Mouse (Mus musculus): ENCODE measurements around the gene Cc2d1b. TPM values are rescaled to one million over a fixed set of nuclear protein-coding genes. Genes with fewer than 3 reads are reported as not detected.

Cc2d1b gene
- polyA plus RNA-seq, 1 experiment from 2014 or later = 9.1 TPM

GRCm38 (mm10) chr4:108608651-108609050, 11.1 kb upstream of the Cc2d1b start:
- ATAC-seq (ENCODE audit: low read depth) = no peak
- H3K36me3 ChIP-seq (ENCODE audit: control insufficient read depth, insufficient read depth) = peaks cover 35% of the 10 kb centered on the region
- H3K9me3 ChIP-seq (replicated peaks; ENCODE audit: control insufficient read depth, low read length) = no peaks in the 10 kb centered on the region
- no peaks in the 10 kb centered on the region for H3K4me1 ChIP-seq (ENCODE audit: control insufficient read depth, low read depth, low read length)
- H3K4me2 ChIP-seq (ENCODE audit: low read depth, low read length) = no peak overlapping the region
- no peak overlapping the region for H3K27ac ChIP-seq (ENCODE audit: low read length)
- H3K9ac ChIP-seq (ENCODE audit: low read depth, low read length) = no peak overlapping the region
- 90% methylated on average over 3 of the region's 3 CpGs for WGBS (ENCODE audit: insufficient replicate concordance)
- H3K27me3 ChIP-seq (ENCODE audit: control insufficient read depth, insufficient read depth, low read depth, low read length) = no peaks in the 10 kb centered on the region
- no peak overlapping the region for H3K4me3 ChIP-seq (ENCODE audit: low read depth, low read length)

GRCm38 (mm10) chr4:108610935-108611334, 8.8 kb upstream of the Cc2d1b start:
- no peak overlapping the region for H3K27ac ChIP-seq (ENCODE audit: low read length)
- 80% methylated on average over 5 of the region's 5 CpGs for WGBS (ENCODE audit: insufficient replicate concordance)
- H3K9me3 ChIP-seq (replicated peaks; ENCODE audit: control insufficient read depth, low read length) = no peaks in the 10 kb centered on the region
- H3K9ac ChIP-seq (ENCODE audit: low read depth, low read length) = no peak overlapping the region
- no peaks in the 10 kb centered on the region for H3K4me1 ChIP-seq (ENCODE audit: control insufficient read depth, low read depth, low read length)
- H3K27me3 ChIP-seq (ENCODE audit: control insufficient read depth, insufficient read depth, low read depth, low read length) = no peaks in the 10 kb centered on the region
- H3K4me3 ChIP-seq (ENCODE audit: low read depth, low read length) = no peak overlapping the region
- H3K4me2 ChIP-seq (ENCODE audit: low read depth, low read length) = no peak overlapping the region
- no peak for ATAC-seq (ENCODE audit: low read depth)
- H3K36me3 ChIP-seq (ENCODE audit: control insufficient read depth, insufficient read depth) = peaks cover 24% of the 10 kb centered on the region

- Histone ChIP-seq H3K27ac (ENCODE audit: low read length) (no peak overlapping the region), H3K9me3 (replicated peaks; ENCODE audit: control insufficient read depth, low read length) (no peaks in the 10 kb centered on the region), H3K36me3 (ENCODE audit: control insufficient read depth, insufficient read depth) (peaks cover 2% of the 10 kb centered on the region), H3K4me1 (ENCODE audit: control insufficient read depth, low read depth, low read length) (peaks cover 17% of the 10 kb centered on the region), H3K4me2 (ENCODE audit: low read depth, low read length) (no peak overlapping the region), H3K4me3 (ENCODE audit: low read depth, low read length) (no peak overlapping the region), H3K27me3 (ENCODE audit: control insufficient read depth, insufficient read depth, low read depth, low read length) (no peaks in the 10 kb centered on the region), H3K9ac (ENCODE audit: low read depth, low read length) (no peak overlapping the region)
- WGBS (ENCODE audit: insufficient replicate concordance) = 70% methylated on average over 4 of the region's 4 CpGs
- no peak for ATAC-seq (ENCODE audit: low read depth)
Observed at GRCm38 (mm10) chr4:108618586-108618985, 1.2 kb upstream of the Cc2d1b start.

GRCm38 (mm10) chr4:108619165-108619564, 575 bp upstream of the Cc2d1b start:
- Histone ChIP-seq H3K27me3 (ENCODE audit: control insufficient read depth, insufficient read depth, low read depth, low read length) (no peaks in the 10 kb centered on the region), H3K9me3 (replicated peaks; ENCODE audit: control insufficient read depth, low read length) (no peaks in the 10 kb centered on the region), H3K27ac (ENCODE audit: low read length) (0 out of 2 replicates have a peak overlapping the region, but pooled peaks have one; percentile 34), H3K4me3 (ENCODE audit: low read depth, low read length) (peak overlapping the region; percentile 87), H3K4me1 (ENCODE audit: control insufficient read depth, low read depth, low read length) (peaks cover 17% of the 10 kb centered on the region), H3K36me3 (ENCODE audit: control insufficient read depth, insufficient read depth) (peaks cover under 1% of the 10 kb centered on the region), H3K9ac (ENCODE audit: low read depth, low read length) (peak overlapping the region; percentile 60), H3K4me2 (ENCODE audit: low read depth, low read length) (peak overlapping the region; percentile 94)
- WGBS (ENCODE audit: insufficient replicate concordance) = 5% methylated on average over 10 of the region's 10 CpGs
- no peak for ATAC-seq (ENCODE audit: low read depth)

GRCm38 (mm10) chr4:108620536-108620935, 796 bp downstream of the Cc2d1b start:
- Histone ChIP-seq H3K4me2 (ENCODE audit: low read depth, low read length) (peak overlapping the region; percentile 94), H3K9me3 (replicated peaks; ENCODE audit: control insufficient read depth, low read length) (no peaks in the 10 kb centered on the region), H3K36me3 (ENCODE audit: control insufficient read depth, insufficient read depth) (no peaks in the 10 kb centered on the region), H3K4me1 (ENCODE audit: control insufficient read depth, low read depth, low read length) (peaks cover 17% of the 10 kb centered on the region), H3K4me3 (ENCODE audit: low read depth, low read length) (peak overlapping the region; percentile 87), H3K27me3 (ENCODE audit: control insufficient read depth, insufficient read depth, low read depth, low read length) (no peaks in the 10 kb centered on the region), H3K9ac (ENCODE audit: low read depth, low read length) (peak overlapping the region; percentile 88), H3K27ac (ENCODE audit: low read length) (peak overlapping the region; percentile 69)
- WGBS (ENCODE audit: insufficient replicate concordance) = 13% methylated on average over 8 of the region's 8 CpGs
- no peak for ATAC-seq (ENCODE audit: low read depth)

- no peak overlapping the region for H3K27ac ChIP-seq (ENCODE audit: low read length)
- WGBS (ENCODE audit: insufficient replicate concordance) = 87% methylated on average over 6 of the region's 6 CpGs
- H3K36me3 ChIP-seq (ENCODE audit: control insufficient read depth, insufficient read depth) = no peaks in the 10 kb centered on the region
- peaks cover 17% of the 10 kb centered on the region for H3K4me1 ChIP-seq (ENCODE audit: control insufficient read depth, low read depth, low read length)
- no peak overlapping the region for H3K9ac ChIP-seq (ENCODE audit: low read depth, low read length)
- ATAC-seq (ENCODE audit: low read depth) = no peak
- H3K4me2 ChIP-seq (ENCODE audit: low read depth, low read length) = no peak overlapping the region
- no peak overlapping the region for H3K4me3 ChIP-seq (ENCODE audit: low read depth, low read length)
- H3K9me3 ChIP-seq (replicated peaks; ENCODE audit: control insufficient read depth, low read length) = no peaks in the 10 kb centered on the region
- H3K27me3 ChIP-seq (ENCODE audit: control insufficient read depth, insufficient read depth, low read depth, low read length) = no peaks in the 10 kb centered on the region
Observed at GRCm38 (mm10) chr4:108621504-108621903, 1.8 kb downstream of the Cc2d1b start.

GRCm38 (mm10) chr4:108627066-108627465, 7.3 kb downstream of the Cc2d1b start:
- 64% methylated on average over 5 of the region's 5 CpGs for WGBS (ENCODE audit: insufficient replicate concordance)
- Histone ChIP-seq H3K9ac (ENCODE audit: low read depth, low read length) (no peak overlapping the region), H3K36me3 (ENCODE audit: control insufficient read depth, insufficient read depth) (peaks cover 8% of the 10 kb centered on the region), H3K27me3 (ENCODE audit: control insufficient read depth, insufficient read depth, low read depth, low read length) (no peaks in the 10 kb centered on the region), H3K9me3 (replicated peaks; ENCODE audit: control insufficient read depth, low read length) (no peaks in the 10 kb centered on the region), H3K4me1 (ENCODE audit: control insufficient read depth, low read depth, low read length) (no peaks in the 10 kb centered on the region), H3K27ac (ENCODE audit: low read length) (no peak overlapping the region), H3K4me3 (ENCODE audit: low read depth, low read length) (no peak overlapping the region), H3K4me2 (ENCODE audit: low read depth, low read length) (no peak overlapping the region)
- ATAC-seq (ENCODE audit: low read depth) = no peak

GRCm38 (mm10) chr4:108629363-108629880, 9.7 kb downstream of the Cc2d1b start:
- Histone ChIP-seq H3K9ac (ENCODE audit: low read depth, low read length) (no peak overlapping the region), H3K27ac (ENCODE audit: low read length) (no peak overlapping the region), H3K36me3 (ENCODE audit: control insufficient read depth, insufficient read depth) (peaks cover 8% of the 10 kb centered on the region), H3K27me3 (ENCODE audit: control insufficient read depth, insufficient read depth, low read depth, low read length) (no peaks in the 10 kb centered on the region), H3K4me1 (ENCODE audit: control insufficient read depth, low read depth, low read length) (no peaks in the 10 kb centered on the region), H3K9me3 (replicated peaks; ENCODE audit: control insufficient read depth, low read length) (no peaks in the 10 kb centered on the region), H3K4me3 (ENCODE audit: low read depth, low read length) (no peak overlapping the region), H3K4me2 (ENCODE audit: low read depth, low read length) (no peak overlapping the region)
- no peak for ATAC-seq (ENCODE audit: low read depth)
- WGBS (ENCODE audit: insufficient replicate concordance) = 82% methylated on average over 7 of the region's 7 CpGs

- Histone ChIP-seq H3K9me3 (replicated peaks; ENCODE audit: control insufficient read depth, low read length) (no peaks in the 10 kb centered on the region), H3K27ac (ENCODE audit: low read length) (no peak overlapping the region), H3K4me2 (ENCODE audit: low read depth, low read length) (no peak overlapping the region), H3K4me3 (ENCODE audit: low read depth, low read length) (no peak overlapping the region), H3K36me3 (ENCODE audit: control insufficient read depth, insufficient read depth) (peaks cover 8% of the 10 kb centered on the region), H3K9ac (ENCODE audit: low read depth, low read length) (no peak overlapping the region), H3K27me3 (ENCODE audit: control insufficient read depth, insufficient read depth, low read depth, low read length) (no peaks in the 10 kb centered on the region), H3K4me1 (ENCODE audit: control insufficient read depth, low read depth, low read length) (no peaks in the 10 kb centered on the region)
- no peak for ATAC-seq (ENCODE audit: low read depth)
- 85% methylated on average over 9 of the region's 9 CpGs for WGBS (ENCODE audit: insufficient replicate concordance)
Observed at GRCm38 (mm10) chr4:108630096-108630495, 10.4 kb downstream of the Cc2d1b start.
